Mouse (Mus musculus) retina, adult 2 months (tissue): ENCODE results near the gene Fez2.

ENCODE experiments used
- DNase-seq: peaks from one replicate; pipeline ENCODE4 v3.0.0-alpha.2; 2012; ENCODE audit warnings: low read depth, low spot score

The Fez2 gene

DNA sequence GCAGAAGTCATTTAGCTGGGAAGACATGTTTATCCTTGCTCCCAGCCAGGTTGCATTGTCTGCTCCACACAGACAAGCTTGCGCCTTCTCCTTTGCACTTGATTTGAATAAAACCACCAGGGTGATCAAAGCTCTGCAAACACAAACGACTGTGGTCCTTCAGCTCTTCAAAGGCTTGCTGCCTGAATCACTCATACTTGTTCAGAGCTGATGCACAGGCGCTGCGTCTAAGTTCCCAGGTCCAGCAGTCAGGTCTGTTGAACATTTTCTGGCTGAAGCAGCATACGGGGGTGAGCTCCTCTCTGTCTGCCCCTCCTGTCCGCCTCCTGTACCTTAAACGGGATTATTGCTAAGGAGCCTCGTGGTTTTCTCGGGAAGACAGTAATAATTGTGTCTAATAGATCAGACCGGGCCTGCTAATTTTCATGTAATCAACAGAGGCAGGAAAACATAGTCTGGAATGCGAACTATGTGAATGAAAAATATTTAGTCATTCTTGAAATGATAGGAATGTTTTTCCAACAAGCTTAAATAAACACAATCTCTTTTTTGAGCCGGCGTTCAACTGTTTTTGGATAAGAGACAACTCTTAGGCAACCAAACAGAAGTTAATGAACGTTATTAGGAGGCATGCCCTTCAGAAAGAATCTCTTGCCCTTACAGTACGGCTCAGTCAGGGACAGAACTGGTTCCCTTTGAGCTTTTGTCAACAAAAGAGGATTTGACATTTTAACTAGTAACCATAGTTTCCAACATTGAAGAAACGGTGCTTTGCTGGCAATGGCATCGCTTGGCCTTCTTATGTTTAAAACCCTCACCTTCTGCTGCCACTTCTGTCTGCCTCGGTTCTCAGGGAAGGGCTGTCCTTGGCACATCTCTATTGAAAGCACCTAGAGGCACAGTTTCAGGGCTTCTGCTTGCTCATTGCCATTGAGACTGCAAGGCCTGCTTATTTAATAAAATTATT, 95.3 kb downstream of the Fez2 start:
- DNase-seq, result no peak

DNA sequence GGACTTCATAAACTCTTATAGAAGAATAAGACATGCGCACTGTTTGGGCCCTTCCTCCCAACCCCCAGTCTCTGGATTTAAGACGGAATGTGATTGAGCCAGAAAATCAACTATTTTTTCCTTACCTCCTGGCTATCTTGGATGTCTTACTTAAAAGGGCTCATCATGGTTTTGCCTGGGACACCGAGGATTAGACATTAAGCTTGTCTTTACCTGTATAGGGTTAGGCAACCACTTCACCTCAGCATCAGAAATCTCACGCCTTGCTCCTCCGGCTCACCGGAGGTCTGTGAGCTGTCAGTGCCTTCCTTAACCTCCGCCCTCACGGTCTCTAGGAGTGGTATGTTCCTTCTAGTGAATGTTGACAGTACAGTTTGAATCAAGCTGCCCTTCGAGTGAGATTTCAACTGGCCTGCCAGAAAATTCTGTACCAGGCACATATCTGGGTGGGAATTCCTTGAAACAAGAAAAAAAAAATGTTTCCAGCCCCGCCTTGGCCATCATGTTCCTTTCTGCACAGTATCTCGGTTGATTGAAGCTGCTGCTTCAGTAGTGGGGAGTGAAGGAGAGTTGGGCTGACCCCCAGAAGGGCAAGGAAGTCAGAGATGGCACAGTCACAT, 96.6 kb downstream of the Fez2 start:
- no peak for DNase-seq
